Mouse (Mus musculus) neural tube, embryonic 13.5 days (tissue): ENCODE data around the gene 6030408B16Rik. TPM values are rescaled to one million over a fixed set of nuclear protein-coding genes. Genes with fewer than 3 reads are reported as not detected.
A peak's percentile ranks its signal among the peaks of the same experiment; 100 is the strongest.

ENCODE experiments used
- ATAC-seq: fragments of 200-750 bp; cut with Nextera tagmentation; 2 replicates; pipeline ENCODE4 v1.8.0; 2017; ENCODE audit warnings: low read depth, mild to moderate bottlenecking, moderate TSS enrichment, moderate library complexity
- H3K27ac ChIP-seq: fragments of 300-500 bp; sonication (generic); replicated peaks from 2 replicates; pipeline ENCODE4 v1.5.1; 2015; ENCODE audit warnings: moderate library complexity, mild to moderate bottlenecking, inconsistent platforms
- H3K27me3 ChIP-seq: fragments of 300-500 bp; sonication (generic); 2 replicates; pipeline ENCODE4 v1.6.1; 2015; ENCODE audit warnings: mild to moderate bottlenecking, inconsistent platforms
- H3K36me3 ChIP-seq: fragments of 300-500 bp; sonication (generic); 2 replicates; pipeline ENCODE4 v1.6.1; 2015; ENCODE audit warnings: mild to moderate bottlenecking, inconsistent platforms
- H3K4me1 ChIP-seq: fragments of 300-500 bp; sonication (generic); replicated peaks from 2 replicates; pipeline ENCODE4 v1.6.1; 2015; ENCODE audit warnings: inconsistent platforms
- H3K4me2 ChIP-seq: fragments of 300-500 bp; sonication (generic); 2 replicates; pipeline ENCODE4 v1.6.1; 2015; ENCODE audit warnings: inconsistent platforms, mild to moderate bottlenecking, moderate library complexity
- H3K4me3 ChIP-seq: fragments of 300-500 bp; sonication (generic); 2 replicates; pipeline ENCODE4 v1.5.1; 2015; ENCODE audit warnings: mild to moderate bottlenecking, inconsistent platforms
- H3K9ac ChIP-seq: fragments of 300-500 bp; sonication (generic); 2 replicates; pipeline ENCODE4 v1.6.1; 2015; ENCODE audit warnings: moderate library complexity, mild to moderate bottlenecking, inconsistent platforms
- H3K9me3 ChIP-seq: fragments of 300-500 bp; sonication (generic); 2 replicates; pipeline ENCODE4 v1.6.1; 2016; ENCODE audit warnings: inconsistent platforms
- WGBS: fragments of 180-500 bp; shearing (Covaris S2); methylation state at CpG from one replicate; pipeline ENCODE4 v1.1.7; 2015; 5-methylcytosine and 5-hydroxymethylcytosine counted together
- polyA plus RNA-seq: library from polyadenylated mRNA; unstranded; fragments of >200 nt; fragmentation: Nextera tagmentation; extraction: Ambion mirVana; gene quantifications from 2 replicates; pipeline ENCODE4 v1.2.1, GENCODE M21; 2015

Gene 6030408B16Rik
- polyA plus RNA-seq, 1 experiment from 2014 or later: 0.60 TPM

DNA sequence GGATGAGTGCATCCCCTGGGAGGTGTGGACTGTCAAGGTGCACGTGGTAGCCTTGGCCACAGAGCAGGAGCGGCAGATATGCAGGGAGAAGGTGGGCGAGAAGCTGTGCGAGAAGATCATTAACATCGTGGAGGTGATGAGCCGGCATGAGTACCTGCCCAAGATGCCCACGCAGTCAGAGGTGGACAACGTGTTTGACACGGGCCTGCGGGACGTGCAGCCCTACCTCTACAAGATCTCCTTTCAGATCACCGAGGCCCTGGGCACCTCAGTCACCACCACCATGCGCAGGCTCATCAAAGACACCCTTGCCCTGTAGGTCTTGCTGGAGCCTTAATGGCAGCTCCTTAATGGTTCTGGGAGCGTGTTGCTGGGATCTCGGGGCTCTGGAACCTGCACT is 2.7 kb upstream of the 6030408B16Rik start:
- Histone ChIP-seq H3K27me3 (no peaks in the 10 kb centered on the region), H3K36me3 (peaks cover 66% of the 10 kb centered on the region), H3K4me2 (no peak overlapping the region), H3K4me3 (no peak overlapping the region), H3K4me1 (peaks cover 8% of the 10 kb centered on the region), H3K9me3 (no peaks in the 10 kb centered on the region), H3K27ac (no peak overlapping the region), H3K9ac (no peak overlapping the region)
- 94% methylated on average over 15 of the region's 15 CpGs for WGBS
- no peak for ATAC-seq

- Histone ChIP-seq H3K9me3 (no peaks in the 10 kb centered on the region), H3K36me3 (peaks cover 57% of the 10 kb centered on the region), H3K27ac (no peak overlapping the region), H3K4me3 (no peak overlapping the region), H3K27me3 (no peaks in the 10 kb centered on the region), H3K9ac (no peak overlapping the region), H3K4me1 (no peaks in the 10 kb centered on the region), H3K4me2 (no peak overlapping the region)
- 84% methylated on average over 3 of the region's 3 CpGs for WGBS
- no peak for ATAC-seq
These were observed 1.0 kb upstream of the 6030408B16Rik start for GRCm38 (mm10) chr15:101292012-101292411.

- H3K9ac ChIP-seq: no peak overlapping the region
- no peak overlapping the region for H3K4me3 ChIP-seq
These were observed 1.2 kb downstream of the 6030408B16Rik start for GRCm38 (mm10) chr15:101294028-101294894.

GRCm38 (mm10) chr15:101295106-101295505 is 2.1 kb downstream of the 6030408B16Rik start:
- Histone ChIP-seq H3K27me3 (no peaks in the 10 kb centered on the region), H3K4me1 (peaks cover 8% of the 10 kb centered on the region), H3K9me3 (no peaks in the 10 kb centered on the region), H3K9ac (no peak overlapping the region), H3K36me3 (peaks cover 26% of the 10 kb centered on the region), H3K4me2 (no peak overlapping the region), H3K4me3 (no peak overlapping the region), H3K27ac (no peak overlapping the region)
- WGBS: 81% methylated on average over 7 of the region's 7 CpGs
- ATAC-seq: no peak

More at GRCm38 (mm10) chr15:101294028-101294894, 1.2 kb downstream of the 6030408B16Rik start:
- Histone ChIP-seq H3K36me3 (peaks cover 35% of the 10 kb centered on the region), H3K27ac (no peak overlapping the region), H3K4me2 (no peak overlapping the region), H3K27me3 (no peaks in the 10 kb centered on the region), H3K4me1 (peaks cover 8% of the 10 kb centered on the region), H3K9me3 (no peaks in the 10 kb centered on the region)
- WGBS: 63% methylated on average over 16 of the region's 16 CpGs
- no peak for ATAC-seq

- 91% methylated on average over 10 of the region's 10 CpGs for WGBS
- H3K9me3 ChIP-seq: no peaks in the 10 kb centered on the region
- H3K4me2 ChIP-seq: no peak overlapping the region
- H3K9ac ChIP-seq: no peak overlapping the region
- no peak overlapping the region for H3K4me3 ChIP-seq
- no peaks in the 10 kb centered on the region for H3K27me3 ChIP-seq
- peaks cover 8% of the 10 kb centered on the region for H3K4me1 ChIP-seq
- peaks cover 21% of the 10 kb centered on the region for H3K36me3 ChIP-seq
- no peak for ATAC-seq
- no peak overlapping the region for H3K27ac ChIP-seq
These were observed 2.6 kb downstream of the 6030408B16Rik start for GRCm38 (mm10) chr15:101295616-101296015.

GRCm38 (mm10) chr15:101296091-101296490 is 3.1 kb downstream of the 6030408B16Rik start:
- no peaks in the 10 kb centered on the region for H3K27me3 ChIP-seq
- WGBS: 89% methylated on average over 11 of the region's 11 CpGs
- H3K4me2 ChIP-seq: no peak overlapping the region
- ATAC-seq: no peak
- peaks cover 16% of the 10 kb centered on the region for H3K36me3 ChIP-seq
- peaks cover 8% of the 10 kb centered on the region for H3K4me1 ChIP-seq
- H3K4me3 ChIP-seq: no peak overlapping the region
- no peak overlapping the region for H3K9ac ChIP-seq
- no peaks in the 10 kb centered on the region for H3K9me3 ChIP-seq
- no peak overlapping the region for H3K27ac ChIP-seq

DNA sequence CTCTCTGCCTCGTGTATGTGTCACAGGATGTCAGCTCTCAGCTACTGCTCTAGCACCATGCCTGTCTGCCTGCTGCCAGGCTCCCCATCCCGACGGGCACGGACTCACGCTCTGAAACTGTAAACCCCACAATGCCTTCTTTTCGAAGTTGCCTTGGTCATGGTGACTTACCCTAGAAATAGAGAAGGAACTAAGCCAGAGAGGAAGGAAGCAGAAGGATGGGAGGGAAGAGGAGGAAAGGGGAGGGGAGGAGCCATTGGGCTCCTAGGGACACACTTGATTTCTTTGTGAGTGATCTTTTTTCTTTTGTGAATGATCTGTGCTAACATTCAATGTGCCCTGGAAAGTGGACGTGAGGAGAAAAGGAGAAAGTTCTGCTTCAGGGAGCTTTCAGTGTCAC is 5.0 kb downstream of the 6030408B16Rik start:
- Histone ChIP-seq H3K4me2 (peak overlapping the region; percentile 31; the same call in 1 of the 2 replicates), H3K9me3 (no peaks in the 10 kb centered on the region), H3K27ac (no peak overlapping the region), H3K4me1 (peaks cover 8% of the 10 kb centered on the region), H3K27me3 (no peaks in the 10 kb centered on the region), H3K36me3 (0 out of 2 replicates have a peak, but pooled peaks cover 3% of the 10 kb centered on the region), H3K9ac (no peak overlapping the region), H3K4me3 (no peak overlapping the region)
- ATAC-seq: no peak
- 31% methylated on average over 7 of the region's 7 CpGs for WGBS

DNA sequence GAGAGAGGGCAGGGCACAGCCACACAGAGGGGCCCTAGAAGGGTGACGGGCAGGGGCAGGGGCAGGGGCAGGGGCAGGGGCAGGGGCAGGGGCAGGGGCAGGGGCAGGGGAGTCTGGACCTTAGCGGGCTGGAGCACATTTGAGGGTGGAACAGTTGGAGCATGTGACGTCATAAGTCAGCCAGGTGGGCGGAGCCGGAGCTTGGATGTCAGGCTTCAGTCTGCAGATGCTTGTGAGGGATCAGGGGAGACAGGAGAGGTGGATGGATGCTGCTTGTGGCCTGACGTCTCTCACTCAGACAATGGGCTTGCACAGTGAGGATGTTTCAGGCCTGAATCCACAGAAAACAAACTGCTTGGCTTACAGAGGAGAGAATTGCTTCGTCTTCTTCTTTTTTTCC is 5.5 kb downstream of the 6030408B16Rik start:
- peak overlapping the region; percentile 31; the same call in 1 of the 2 replicates for H3K4me2 ChIP-seq
- ATAC-seq: peak; percentile 26; the same call in 1 of the 2 replicates
- H3K9me3 ChIP-seq: 0 out of 2 replicates have a peak, but pooled peaks cover 4% of the 10 kb centered on the region
- no peak overlapping the region for H3K27ac ChIP-seq
- WGBS: 14% methylated on average over 7 of the region's 7 CpGs
- H3K36me3 ChIP-seq: no peaks in the 10 kb centered on the region
- H3K4me3 ChIP-seq: no peak overlapping the region
- H3K9ac ChIP-seq: 0 out of 2 replicates have a peak overlapping the region, but pooled peaks have one; percentile 49
- peaks cover 8% of the 10 kb centered on the region for H3K4me1 ChIP-seq
- H3K27me3 ChIP-seq: no peaks in the 10 kb centered on the region

- Histone ChIP-seq H3K9ac (no peak overlapping the region), H3K4me2 (no peak overlapping the region), H3K27me3 (no peaks in the 10 kb centered on the region), H3K36me3 (no peaks in the 10 kb centered on the region), H3K4me3 (no peak overlapping the region), H3K9me3 (0 out of 2 replicates have a peak, but pooled peaks cover 4% of the 10 kb centered on the region), H3K27ac (no peak overlapping the region), H3K4me1 (peaks cover 8% of the 10 kb centered on the region)
- ATAC-seq: no peak
- 82% methylated on average over 14 of the region's 14 CpGs for WGBS
These were observed 6.5 kb downstream of the 6030408B16Rik start for GRCm38 (mm10) chr15:101299480-101299960.

DNA sequence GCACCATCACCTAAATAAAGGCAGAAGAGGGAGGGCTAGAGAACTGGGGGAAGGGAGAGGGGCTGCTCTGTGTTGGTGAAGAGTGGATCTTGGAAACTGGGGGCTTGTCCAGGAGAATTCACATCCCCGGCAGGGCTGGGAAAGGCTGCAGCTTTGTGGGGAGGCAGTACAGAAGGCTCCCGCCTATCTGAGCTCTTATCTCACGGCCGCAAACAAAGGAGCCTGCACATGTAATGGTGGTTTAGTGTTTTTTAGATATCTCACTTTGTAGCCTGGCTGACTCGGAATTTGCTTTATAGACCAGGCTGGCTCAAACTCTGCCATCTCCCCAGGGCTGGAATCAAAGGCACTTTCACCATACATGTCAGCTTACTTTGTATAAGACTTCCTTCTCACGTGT is 7.1 kb downstream of the 6030408B16Rik start:
- no peaks in the 10 kb centered on the region for H3K36me3 ChIP-seq
- H3K4me1 ChIP-seq: peaks cover 8% of the 10 kb centered on the region
- H3K4me3 ChIP-seq: no peak overlapping the region
- H3K27ac ChIP-seq: no peak overlapping the region
- H3K9me3 ChIP-seq: 0 out of 2 replicates have a peak, but pooled peaks cover 4% of the 10 kb centered on the region
- H3K9ac ChIP-seq: no peak overlapping the region
- WGBS: 73% methylated on average over 6 of the region's 6 CpGs
- ATAC-seq: no peak
- no peaks in the 10 kb centered on the region for H3K27me3 ChIP-seq
- H3K4me2 ChIP-seq: no peak overlapping the region

GRCm38 (mm10) chr15:101302201-101302600 is 9.2 kb downstream of the 6030408B16Rik start:
- Histone ChIP-seq H3K9me3 (0 out of 2 replicates have a peak, but pooled peaks cover 4% of the 10 kb centered on the region), H3K4me3 (no peak overlapping the region), H3K4me1 (peaks cover 8% of the 10 kb centered on the region), H3K36me3 (no peaks in the 10 kb centered on the region), H3K27ac (no peak overlapping the region), H3K9ac (no peak overlapping the region), H3K4me2 (no peak overlapping the region), H3K27me3 (no peaks in the 10 kb centered on the region)
- WGBS: 84% methylated on average over 3 of the region's 3 CpGs
- ATAC-seq: no peak

GRCm38 (mm10) chr15:101303830-101304229 is 10.8 kb downstream of the 6030408B16Rik start:
- H3K9ac ChIP-seq: no peak overlapping the region
- 86% methylated on average over 4 of the region's 4 CpGs for WGBS
- no peak overlapping the region for H3K4me3 ChIP-seq
- H3K4me1 ChIP-seq: no peaks in the 10 kb centered on the region
- ATAC-seq: no peak
- no peaks in the 10 kb centered on the region for H3K36me3 ChIP-seq
- no peak overlapping the region for H3K4me2 ChIP-seq
- 0 out of 2 replicates have a peak, but pooled peaks cover 4% of the 10 kb centered on the region for H3K9me3 ChIP-seq
- H3K27me3 ChIP-seq: no peaks in the 10 kb centered on the region
- H3K27ac ChIP-seq: no peak overlapping the region
